Mouse (Mus musculus) G1E (cell line): ENCODE results near the gene Fmnl1.

Source experiments
- CTCF ChIP-seq: IDR thresholded peaks from 2 replicates; pipeline ENCODE4 v1.5.1; 2012; ENCODE audit warnings: low read depth, low read length, inconsistent platforms, mixed read lengths
- GATA1 ChIP-seq: IDR thresholded peaks from 2 replicates; pipeline ENCODE4 v1.6.1; 2012; ENCODE audit warnings: borderline replicate concordance, low read length, inconsistent platforms, mixed read lengths
- GATA2 ChIP-seq: IDR thresholded peaks from 2 replicates; pipeline ENCODE4 v1.6.1; 2012; ENCODE audit warnings: low read depth, low read length, inconsistent platforms, borderline replicate concordance
- POLR2AphosphoS5 ChIP-seq: IDR thresholded peaks from 2 replicates; pipeline ENCODE4 v1.6.1; 2012; ENCODE audit warnings: low read depth, low read length, inconsistent platforms; ENCODE audit not compliant: insufficient replicate concordance
- TAL1 ChIP-seq: conservative IDR thresholded peaks from 2 replicates; pipeline ENCODE4 v1.6.1; 2012; ENCODE audit warnings: low read depth, low read length, inconsistent platforms, mixed read lengths

- no peak for TF ChIP-seq GATA1
- TF ChIP-seq CTCF: no peak
- TF ChIP-seq TAL1: no peak
- TF ChIP-seq POLR2AphosphoS5: no peak
- TF ChIP-seq GATA2: no peak
Measured at GRCm38 (mm10) chr11:103236903-103237302, 66.0 kb downstream of the Fmnl1 start.
